Mouse (Mus musculus) intestine, embryonic 16.5 days (tissue): ENCODE measurements at regions not wholly inside any gene's neighbourhood (a gene's known extent, or its start where the extent isn't known, plus 50 kb on each side); places are given as distances from the start of the nearest gene placed in this dataset.

Experiments used
- ATAC-seq: fragments of 200-750 bp; cut with Nextera tagmentation; 2 replicates; pipeline ENCODE4 v1.8.0; 2017; ENCODE audit warnings: moderate TSS enrichment, moderate library complexity
- H3K27ac ChIP-seq: fragments of 300-500 bp; sonication (generic); 2 replicates; pipeline ENCODE4 v1.5.1; 2014; ENCODE audit warnings: mild to moderate bottlenecking, low read length
- H3K27me3 ChIP-seq: fragments of 300-500 bp; sonication (generic); replicated peaks from 2 replicates; pipeline ENCODE4 v1.6.1; 2014; ENCODE audit warnings: low read length, control low read depth, mixed read lengths; ENCODE audit not compliant: control insufficient read depth, insufficient read depth
- H3K36me3 ChIP-seq: fragments of 300-500 bp; sonication (generic); 2 replicates; pipeline ENCODE4 v1.6.1; 2014; ENCODE audit warnings: low read length, control low read depth; ENCODE audit not compliant: control insufficient read depth, insufficient read depth
- H3K4me1 ChIP-seq: fragments of 300-500 bp; sonication (generic); 2 replicates; pipeline ENCODE4 v1.6.1; 2014; ENCODE audit warnings: low read length, control low read depth, mixed read lengths; ENCODE audit not compliant: control insufficient read depth, insufficient read depth
- H3K4me2 ChIP-seq: fragments of 300-500 bp; sonication (generic); 2 replicates; pipeline ENCODE4 v1.6.1; 2014; ENCODE audit warnings: low read depth, low read length, control low read depth
- H3K4me3 ChIP-seq: fragments of 300-500 bp; sonication (generic); 2 replicates; pipeline ENCODE4 v1.5.1; 2014; ENCODE audit warnings: mild to moderate bottlenecking, low read length
- H3K9ac ChIP-seq: fragments of 300-500 bp; sonication (generic); 2 replicates; pipeline ENCODE4 v1.6.1; 2014; ENCODE audit warnings: low read depth, low read length
- H3K9me3 ChIP-seq: fragments of 300-500 bp; sonication (generic); 2 replicates; pipeline ENCODE4 v1.6.1; 2016; ENCODE audit warnings: low read length, control low read depth; ENCODE audit not compliant: control insufficient read depth
- WGBS: fragments of 180-500 bp; shearing (Covaris S2); extraction: QIAGEN DNeasy Blood & Tissue Kit; methylation state at CpG from one replicate; pipeline ENCODE4 v1.1.7; 2014; 5-methylcytosine and 5-hydroxymethylcytosine counted together

- Histone ChIP-seq H3K9me3 (no peaks in the 10 kb centered on the region), H3K4me1 (no peaks in the 10 kb centered on the region), H3K27me3 (no peaks in the 10 kb centered on the region), H3K9ac (no peak overlapping the region), H3K27ac (no peak overlapping the region), H3K4me2 (no peak overlapping the region), H3K36me3 (no peaks in the 10 kb centered on the region), H3K4me3 (no peak overlapping the region)
- WGBS = 70% methylated on average over 6 of the region's 6 CpGs
- ATAC-seq = no peak
Observed at GRCm38 (mm10) chr8:80289282-80289681, 204.3 kb upstream of the Gypa start.

- Histone ChIP-seq H3K27ac (no peak overlapping the region), H3K9me3 (no peaks in the 10 kb centered on the region), H3K4me1 (no peaks in the 10 kb centered on the region), H3K4me2 (no peak overlapping the region), H3K36me3 (no peaks in the 10 kb centered on the region), H3K4me3 (no peak overlapping the region), H3K27me3 (no peaks in the 10 kb centered on the region), H3K9ac (no peak overlapping the region)
- ATAC-seq = no peak
- WGBS = 74% methylated on average over 7 of the region's 7 CpGs
Observed at GRCm38 (mm10) chr8:80268910-80269460, 211.2 kb upstream of the Hhip start.

- Histone ChIP-seq H3K27ac (no peak overlapping the region), H3K4me1 (no peaks in the 10 kb centered on the region), H3K36me3 (no peaks in the 10 kb centered on the region), H3K4me3 (no peak overlapping the region), H3K9me3 (no peaks in the 10 kb centered on the region), H3K4me2 (no peak overlapping the region), H3K27me3 (no peaks in the 10 kb centered on the region), H3K9ac (no peak overlapping the region)
- ATAC-seq = no peak
- WGBS = 90% methylated on average over 2 of the region's 2 CpGs
Observed at GRCm38 (mm10) chr8:80264915-80265314, 207.1 kb upstream of the Hhip start.

- Histone ChIP-seq H3K36me3 (no peaks in the 10 kb centered on the region), H3K4me2 (no peak overlapping the region), H3K27ac (no peak overlapping the region), H3K4me1 (no peaks in the 10 kb centered on the region), H3K9me3 (no peaks in the 10 kb centered on the region), H3K9ac (no peak overlapping the region), H3K4me3 (no peak overlapping the region), H3K27me3 (no peaks in the 10 kb centered on the region)
- 49% methylated on average over 11 of the region's 11 CpGs for WGBS
- no peak for ATAC-seq
Observed at GRCm38 (mm10) chr8:80263468-80263945, 205.7 kb upstream of the Hhip start.

- Histone ChIP-seq H3K27ac (no peak overlapping the region), H3K36me3 (no peaks in the 10 kb centered on the region), H3K9me3 (no peaks in the 10 kb centered on the region), H3K4me3 (no peak overlapping the region), H3K4me2 (no peak overlapping the region), H3K9ac (no peak overlapping the region), H3K27me3 (no peaks in the 10 kb centered on the region), H3K4me1 (no peaks in the 10 kb centered on the region)
- ATAC-seq = no peak
- WGBS = 73% methylated on average over 3 of the region's 3 CpGs
Observed at GRCm38 (mm10) chr8:80262911-80263310, 205.1 kb upstream of the Hhip start.

- H3K4me3 ChIP-seq = no peak overlapping the region
- H3K36me3 ChIP-seq = no peaks in the 10 kb centered on the region
- no peak overlapping the region for H3K27ac ChIP-seq
- H3K9ac ChIP-seq = no peak overlapping the region
- H3K4me1 ChIP-seq = no peaks in the 10 kb centered on the region
- H3K9me3 ChIP-seq = no peaks in the 10 kb centered on the region
- H3K4me2 ChIP-seq = no peak overlapping the region
- no peaks in the 10 kb centered on the region for H3K27me3 ChIP-seq
- WGBS = 21% methylated on average over 4 of the region's 4 CpGs
- ATAC-seq = no peak
Observed at GRCm38 (mm10) chr8:80253541-80253940, 195.7 kb upstream of the Hhip start.

- Histone ChIP-seq H3K27ac (no peak overlapping the region), H3K4me1 (no peaks in the 10 kb centered on the region), H3K36me3 (no peaks in the 10 kb centered on the region), H3K4me3 (no peak overlapping the region), H3K27me3 (no peaks in the 10 kb centered on the region), H3K9ac (no peak overlapping the region), H3K4me2 (no peak overlapping the region), H3K9me3 (no peaks in the 10 kb centered on the region)
- 32% methylated on average over 3 of the region's 3 CpGs for WGBS
- ATAC-seq = no peak
Observed at GRCm38 (mm10) chr8:80251595-80251994, 193.8 kb upstream of the Hhip start.

GRCm38 (mm10) chr8:80250305-80251161, 192.7 kb upstream of the Hhip start:
- 88% methylated on average over 7 of the region's 7 CpGs for WGBS
- H3K36me3 ChIP-seq = no peaks in the 10 kb centered on the region
- H3K27ac ChIP-seq = no peak overlapping the region

GRCm38 (mm10) chr8:80249762-80250161, 192.0 kb upstream of the Hhip start:
- ATAC-seq = no peak
- Histone ChIP-seq H3K27me3 (no peaks in the 10 kb centered on the region), H3K27ac (no peak overlapping the region), H3K4me2 (no peak overlapping the region), H3K36me3 (no peaks in the 10 kb centered on the region), H3K4me1 (no peaks in the 10 kb centered on the region), H3K4me3 (no peak overlapping the region), H3K9ac (no peak overlapping the region), H3K9me3 (no peaks in the 10 kb centered on the region)
- WGBS = 46% methylated on average over 2 of the region's 2 CpGs

More at GRCm38 (mm10) chr8:80250305-80251161, 192.7 kb upstream of the Hhip start:
- no peak overlapping the region for H3K9ac ChIP-seq
- H3K4me3 ChIP-seq = no peak overlapping the region
- no peaks in the 10 kb centered on the region for H3K4me1 ChIP-seq
- no peak overlapping the region for H3K4me2 ChIP-seq
- H3K9me3 ChIP-seq = no peaks in the 10 kb centered on the region
- ATAC-seq = no peak
- no peaks in the 10 kb centered on the region for H3K27me3 ChIP-seq
